Mouse (Mus musculus): ENCODE measurements around the gene Fam81a. TPM values are rescaled to one million over a fixed set of nuclear protein-coding genes. Genes with fewer than 3 reads are reported as not detected.

Gene Fam81a
- polyA plus RNA-seq, 1 experiment = 0.90 TPM

DNA sequence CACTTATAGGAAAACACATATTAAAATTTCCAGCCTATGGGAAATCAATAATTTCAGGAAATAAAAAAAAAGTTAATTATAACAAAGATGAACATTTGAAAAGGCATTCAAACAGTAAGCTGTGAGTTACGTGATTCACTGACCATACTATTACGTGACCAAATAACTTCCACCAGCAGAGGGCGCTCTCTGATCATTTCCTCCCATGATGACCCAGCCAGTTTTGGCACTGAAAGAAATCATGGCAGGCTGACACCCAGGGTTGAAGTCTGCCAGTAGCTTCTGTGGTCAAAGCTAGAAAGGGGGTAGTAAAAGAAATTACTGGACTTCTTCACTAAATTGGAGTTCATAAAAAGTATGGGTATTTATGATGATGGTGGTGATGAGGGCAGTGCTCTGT lies 33.1 kb downstream of the Fam81a start:
- Histone ChIP-seq H3ac (ENCODE audit: control insufficient read depth, insufficient read length, low read depth) (no peak overlapping the region), H3K79me3 (ENCODE audit: low read depth) (no peaks in the 10 kb centered on the region), H3K79me2 (ENCODE audit: control insufficient read depth, insufficient read depth) (no peaks in the 10 kb centered on the region), H3K27me3 (ENCODE audit: control insufficient read depth, insufficient read depth, insufficient read length) (no peaks in the 10 kb centered on the region), H3K36me3 (ENCODE audit: control insufficient read depth, insufficient read depth) (no peaks in the 10 kb centered on the region), H3K4me3 (ENCODE audit: insufficient read depth, poor library complexity, severe bottlenecking) (no peak overlapping the region)
- TF ChIP-seq CTCF (IDR thresholded peaks at IDR 0.05; ENCODE audit: control insufficient read depth, insufficient read depth, insufficient read length) = peak; percentile 6
- no peak for TF ChIP-seq CEBPB (IDR thresholded peaks at IDR 0.05; ENCODE audit: low read depth)

DNA sequence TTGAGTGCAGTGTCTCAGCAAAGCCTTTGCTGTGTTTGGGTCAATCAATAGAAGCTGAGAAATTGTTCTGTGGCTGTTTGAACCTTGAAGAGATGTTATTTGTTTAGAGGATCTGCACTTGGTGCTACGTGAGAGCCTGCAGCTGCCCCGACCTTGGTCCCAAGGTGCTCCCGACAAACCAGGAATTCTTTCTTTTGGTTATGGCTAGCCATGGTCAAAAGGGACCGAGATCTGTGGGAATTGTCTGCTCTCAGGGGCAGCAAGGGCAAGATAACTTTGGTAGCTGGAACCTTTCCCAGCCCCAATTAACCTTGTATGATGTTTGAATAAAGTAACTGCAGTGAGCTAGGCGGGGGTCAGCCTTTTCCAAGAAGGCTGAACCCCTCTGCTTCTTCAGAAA lies 34.2 kb downstream of the Fam81a start:
- no peak overlapping the region for H3ac ChIP-seq (ENCODE audit: control insufficient read depth, insufficient read length, low read depth)
- no peaks in the 10 kb centered on the region for H3K79me2 ChIP-seq (ENCODE audit: control insufficient read depth, insufficient read depth)
- H3K4me3 ChIP-seq (ENCODE audit: insufficient read depth, poor library complexity, severe bottlenecking) = no peak overlapping the region
- H3K36me3 ChIP-seq (ENCODE audit: control insufficient read depth, insufficient read depth) = no peaks in the 10 kb centered on the region
- TF ChIP-seq MAX (IDR thresholded peaks at IDR 0.05) = no peak
- TF ChIP-seq CEBPB (IDR thresholded peaks at IDR 0.05; ENCODE audit: low read depth) = no peak
- no peak for TF ChIP-seq MYOG (IDR thresholded peaks at IDR 0.05; ENCODE audit: control insufficient read depth, extremely low read depth, insufficient read length)
- TF ChIP-seq USF1 (IDR thresholded peaks at IDR 0.05; ENCODE audit: low read depth) = no peak
- TF ChIP-seq MYOD1 (IDR thresholded peaks at IDR 0.05; ENCODE audit: control insufficient read depth, insufficient read length, low read depth) = no peak
- TF ChIP-seq FOSL1 (IDR thresholded peaks at IDR 0.05; ENCODE audit: insufficient read depth, low read length, poor library complexity, severe bottlenecking) = no peak
- no peak for TF ChIP-seq CTCF (IDR thresholded peaks at IDR 0.05; ENCODE audit: control insufficient read depth, insufficient read depth, insufficient read length)
- H3K79me3 ChIP-seq (ENCODE audit: low read depth) = no peaks in the 10 kb centered on the region
- no peaks in the 10 kb centered on the region for H3K27me3 ChIP-seq (ENCODE audit: control insufficient read depth, insufficient read depth, insufficient read length)

DNA sequence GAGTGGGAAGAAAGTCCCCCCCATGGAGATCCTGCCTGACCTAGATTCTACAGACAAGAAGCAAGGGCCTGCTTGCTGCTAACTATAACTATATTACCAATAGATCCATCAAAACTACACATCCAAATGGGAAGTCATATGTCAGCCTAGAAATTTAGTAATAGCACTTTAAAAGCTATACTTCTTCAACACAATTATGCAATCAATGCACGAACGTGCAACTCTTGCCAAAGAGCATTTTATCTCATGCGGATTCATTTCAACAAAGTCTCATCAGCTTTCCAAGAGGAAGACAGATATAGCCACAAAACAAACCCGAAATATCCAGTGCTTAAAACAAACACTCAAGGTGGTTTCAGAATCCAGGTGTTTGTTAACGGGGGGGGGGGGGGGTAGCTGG lies 36.8 kb downstream of the Fam81a start:
- Histone ChIP-seq H3K4me3 (ENCODE audit: insufficient read depth, poor library complexity, severe bottlenecking) (no peak overlapping the region), H3K79me3 (ENCODE audit: low read depth) (no peaks in the 10 kb centered on the region), H3K27me3 (ENCODE audit: control insufficient read depth, insufficient read depth, insufficient read length) (no peaks in the 10 kb centered on the region), H3K79me2 (ENCODE audit: control insufficient read depth, insufficient read depth) (no peaks in the 10 kb centered on the region), H3K36me3 (ENCODE audit: control insufficient read depth, insufficient read depth) (no peaks in the 10 kb centered on the region), H3ac (ENCODE audit: control insufficient read depth, insufficient read length, low read depth) (no peak overlapping the region)
- no peak for TF ChIP-seq MAX (IDR thresholded peaks at IDR 0.05)
- TF ChIP-seq CTCF (IDR thresholded peaks at IDR 0.05; ENCODE audit: control insufficient read depth, insufficient read depth, insufficient read length) = no peak
- no peak for TF ChIP-seq FOSL1 (IDR thresholded peaks at IDR 0.05; ENCODE audit: insufficient read depth, low read length, poor library complexity, severe bottlenecking)
- TF ChIP-seq MYOD1 (IDR thresholded peaks at IDR 0.05; ENCODE audit: control insufficient read depth, insufficient read length, low read depth) = no peak
- TF ChIP-seq USF1 (IDR thresholded peaks at IDR 0.05; ENCODE audit: low read depth) = no peak
- no peak for TF ChIP-seq MYOG (IDR thresholded peaks at IDR 0.05; ENCODE audit: control insufficient read depth, extremely low read depth, insufficient read length)

DNA sequence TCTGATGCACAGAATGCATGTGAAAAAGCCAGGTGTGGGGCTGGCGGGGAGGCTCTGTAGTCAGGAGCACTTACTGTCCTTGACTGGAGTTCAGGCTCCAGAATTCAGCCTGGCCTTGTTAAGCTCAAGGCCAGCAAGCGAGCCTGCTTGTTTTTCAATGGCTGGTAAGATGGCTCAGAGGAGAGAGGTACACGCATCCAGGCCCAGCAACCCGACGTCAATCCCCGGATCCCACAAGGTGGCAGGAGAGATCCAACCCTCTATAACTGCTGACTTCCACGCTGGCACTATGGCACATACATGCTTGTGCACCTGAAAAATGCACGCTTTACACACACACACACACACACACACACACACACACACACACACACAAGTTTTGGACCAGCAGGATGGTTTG lies 39.3 kb downstream of the Fam81a start:
- no peak overlapping the region for H3K4me3 ChIP-seq (ENCODE audit: insufficient read depth, poor library complexity, severe bottlenecking)
- no peaks in the 10 kb centered on the region for H3K79me2 ChIP-seq (ENCODE audit: control insufficient read depth, insufficient read depth)
- H3ac ChIP-seq (ENCODE audit: control insufficient read depth, insufficient read length, low read depth) = no peak overlapping the region
- H3K27me3 ChIP-seq (ENCODE audit: control insufficient read depth, insufficient read depth, insufficient read length) = no peaks in the 10 kb centered on the region
- H3K36me3 ChIP-seq (ENCODE audit: control insufficient read depth, insufficient read depth) = no peaks in the 10 kb centered on the region
- no peaks in the 10 kb centered on the region for H3K79me3 ChIP-seq (ENCODE audit: low read depth)
- no peak for TF ChIP-seq FOSL1 (IDR thresholded peaks at IDR 0.05; ENCODE audit: insufficient read depth, low read length, poor library complexity, severe bottlenecking)
- no peak for TF ChIP-seq MYOG (IDR thresholded peaks at IDR 0.05; ENCODE audit: control insufficient read depth, extremely low read depth, insufficient read length)
- no peak for TF ChIP-seq MYOD1 (IDR thresholded peaks at IDR 0.05; ENCODE audit: control insufficient read depth, insufficient read length, low read depth)
- no peak for TF ChIP-seq MAX (IDR thresholded peaks at IDR 0.05)
- TF ChIP-seq USF1 (IDR thresholded peaks at IDR 0.05; ENCODE audit: low read depth) = no peak
- no peak for TF ChIP-seq CEBPB (IDR thresholded peaks at IDR 0.05; ENCODE audit: low read depth)
- no peak for TF ChIP-seq CTCF (IDR thresholded peaks at IDR 0.05; ENCODE audit: control insufficient read depth, insufficient read depth, insufficient read length)

DNA sequence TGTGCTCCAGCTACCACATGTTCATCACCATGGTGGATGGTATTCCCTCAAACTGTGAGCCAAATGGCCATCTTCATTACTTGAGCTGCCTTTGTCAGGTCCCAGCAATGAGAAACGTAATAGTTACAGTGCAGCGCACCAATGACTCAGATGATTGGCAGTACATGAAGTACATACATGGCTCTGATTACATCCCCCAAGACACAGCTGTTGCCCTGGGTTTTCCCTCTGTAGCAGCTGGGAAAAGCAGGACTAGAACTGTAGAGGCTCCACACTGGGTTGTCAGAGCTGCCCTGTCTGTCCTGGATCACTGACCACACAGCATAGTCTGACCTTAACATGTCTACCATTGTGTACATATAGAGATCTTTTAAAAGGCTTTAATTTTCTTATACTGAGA lies 44.8 kb downstream of the Fam81a start:
- Histone ChIP-seq H3K27me3 (ENCODE audit: control insufficient read depth, insufficient read depth, insufficient read length) (no peaks in the 10 kb centered on the region), H3K79me2 (ENCODE audit: control insufficient read depth, insufficient read depth) (no peaks in the 10 kb centered on the region), H3ac (ENCODE audit: control insufficient read depth, insufficient read length, low read depth) (no peak overlapping the region), H3K4me3 (ENCODE audit: insufficient read depth, poor library complexity, severe bottlenecking) (no peak overlapping the region), H3K79me3 (ENCODE audit: low read depth) (no peaks in the 10 kb centered on the region), H3K36me3 (ENCODE audit: control insufficient read depth, insufficient read depth) (no peaks in the 10 kb centered on the region)
- TF ChIP-seq FOSL1 (IDR thresholded peaks at IDR 0.05; ENCODE audit: insufficient read depth, low read length, poor library complexity, severe bottlenecking) (no peak), MYOD1 (IDR thresholded peaks at IDR 0.05; ENCODE audit: control insufficient read depth, insufficient read length, low read depth) (peak; percentile 68), MAX (IDR thresholded peaks at IDR 0.05) (no peak), USF1 (IDR thresholded peaks at IDR 0.05; ENCODE audit: low read depth) (no peak), CTCF (IDR thresholded peaks at IDR 0.05; ENCODE audit: control insufficient read depth, insufficient read depth, insufficient read length) (no peak), MYOG (IDR thresholded peaks at IDR 0.05; ENCODE audit: control insufficient read depth, extremely low read depth, insufficient read length) (no peak)

DNA sequence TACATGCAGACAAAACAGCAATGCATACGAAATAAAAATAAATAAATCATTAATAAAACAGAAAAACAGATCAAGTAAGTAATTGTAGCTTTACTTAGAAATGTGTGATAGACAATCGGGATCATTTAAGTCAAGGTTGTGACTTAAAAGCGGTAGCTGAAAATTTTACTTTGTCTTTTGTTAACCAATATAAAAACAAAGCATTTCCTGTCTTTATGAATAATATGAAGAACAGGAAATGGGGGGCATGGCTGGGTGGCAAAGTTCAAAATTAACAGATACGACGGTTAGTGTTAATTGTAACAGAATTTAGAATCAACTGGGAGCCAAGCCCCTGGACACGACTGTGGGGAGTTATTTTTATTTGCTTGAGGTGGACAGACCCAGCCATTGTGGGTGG lies 47.3 kb downstream of the Fam81a start:
- H3K27me3 ChIP-seq (ENCODE audit: control insufficient read depth, insufficient read depth, insufficient read length) = no peaks in the 10 kb centered on the region
- no peak overlapping the region for H3K4me3 ChIP-seq (ENCODE audit: insufficient read depth, poor library complexity, severe bottlenecking)
- no peaks in the 10 kb centered on the region for H3K79me3 ChIP-seq (ENCODE audit: low read depth)
- no peaks in the 10 kb centered on the region for H3K36me3 ChIP-seq (ENCODE audit: control insufficient read depth, insufficient read depth)
- no peak overlapping the region for H3ac ChIP-seq (ENCODE audit: control insufficient read depth, insufficient read length, low read depth)
- no peaks in the 10 kb centered on the region for H3K79me2 ChIP-seq (ENCODE audit: control insufficient read depth, insufficient read depth)
- no peak for TF ChIP-seq FOSL1 (IDR thresholded peaks at IDR 0.05; ENCODE audit: insufficient read depth, low read length, poor library complexity, severe bottlenecking)
- no peak for TF ChIP-seq MYOD1 (IDR thresholded peaks at IDR 0.05; ENCODE audit: control insufficient read depth, insufficient read length, low read depth)
- no peak for TF ChIP-seq MYOG (IDR thresholded peaks at IDR 0.05; ENCODE audit: control insufficient read depth, extremely low read depth, insufficient read length)
- TF ChIP-seq MAX (IDR thresholded peaks at IDR 0.05) = no peak
- no peak for TF ChIP-seq USF1 (IDR thresholded peaks at IDR 0.05; ENCODE audit: low read depth)
- TF ChIP-seq CEBPB (IDR thresholded peaks at IDR 0.05; ENCODE audit: low read depth) = no peak
- TF ChIP-seq CTCF (IDR thresholded peaks at IDR 0.05; ENCODE audit: control insufficient read depth, insufficient read depth, insufficient read length) = no peak
